Mouse (Mus musculus) intestine, embryonic 15.5 days (tissue): Measurements from ENCODE around the gene Tmem179b. TPM values are rescaled to one million over a fixed set of nuclear protein-coding genes. Genes with fewer than 3 reads are reported as not detected.
"Not testable (repeated sequence)": the region's sequence is repeated elsewhere in the genome, so short reads cannot be mapped to it uniquely, and the experiment has no call there.

Source experiments
- ATAC-seq: fragments of 200-750 bp; cut with Nextera tagmentation; 2 replicates; pipeline ENCODE4 v1.8.0; 2017; ENCODE audit warnings: moderate TSS enrichment, moderate library complexity
- H3K27ac ChIP-seq: fragments of 300-500 bp; sonication (generic); 2 replicates; pipeline ENCODE4 v1.5.1; 2015; ENCODE audit warnings: mild to moderate bottlenecking, inconsistent platforms
- H3K27me3 ChIP-seq: fragments of 300-500 bp; sonication (generic); replicated peaks from 2 replicates; pipeline ENCODE4 v1.6.1; 2015; ENCODE audit warnings: inconsistent platforms
- H3K36me3 ChIP-seq: fragments of 300-500 bp; sonication (generic); 2 replicates; pipeline ENCODE4 v1.6.1; 2015; ENCODE audit warnings: inconsistent platforms
- H3K4me1 ChIP-seq: fragments of 300-500 bp; sonication (generic); replicated peaks from 2 replicates; pipeline ENCODE4 v1.6.1; 2015; ENCODE audit warnings: inconsistent platforms
- H3K4me2 ChIP-seq: fragments of 300-500 bp; sonication (generic); replicated peaks from 2 replicates; pipeline ENCODE4 v1.6.1; 2015; ENCODE audit warnings: mild to moderate bottlenecking, inconsistent platforms
- H3K4me3 ChIP-seq: fragments of 300-500 bp; sonication (generic); replicated peaks from 2 replicates; pipeline ENCODE4 v1.5.1; 2015; ENCODE audit warnings: inconsistent platforms
- H3K9ac ChIP-seq: fragments of 300-500 bp; sonication (generic); 2 replicates; pipeline ENCODE4 v1.6.1; 2015; ENCODE audit warnings: inconsistent platforms
- H3K9me3 ChIP-seq: fragments of 300-500 bp; sonication (generic); 2 replicates; pipeline ENCODE4 v1.6.1; 2016; ENCODE audit warnings: inconsistent platforms
- WGBS: fragments of 180-500 bp; shearing (Covaris S2); methylation state at CpG from one replicate; pipeline ENCODE4 v1.1.7; 2015; 5-methylcytosine and 5-hydroxymethylcytosine counted together
- polyA plus RNA-seq: library from polyadenylated mRNA; unstranded; fragments of >200 nt; fragmentation: Nextera tagmentation; extraction: Ambion mirVana; gene quantifications from 2 replicates; pipeline ENCODE4 v1.2.1, GENCODE M21; 2015

The Tmem179b gene
- polyA plus RNA-seq, 1 experiment from 2014 or later = 90.4 TPM

- Histone ChIP-seq H3K4me2 (peak within 1 kb of the TSS; percentile 93), H3K27ac (peak within 1 kb of the TSS; percentile 95), H3K4me1 (peaks cover 19% of the 10 kb centered on the region), H3K9me3 (no peaks in the 10 kb centered on the region), H3K9ac (peak within 1 kb of the TSS; percentile 90), H3K4me3 (peak within 1 kb of the TSS; percentile 91), H3K27me3 (no peaks in the 10 kb centered on the region), H3K36me3 (peaks cover 45% of the 10 kb centered on the region)
- ATAC-seq = peak; percentile 99
- 0% methylated on average over 36 of the region's 36 CpGs for WGBS
Observed at GRCm38 (mm10) chr19:8741243-8741869, 32.9 kb downstream of the Tmem179b start, which contains the start of gene Stx5a. Gene Stx5a (plus strand): TSS chr19:8741413.

- peaks cover 19% of the 10 kb centered on the region for H3K4me1 ChIP-seq
- peak within 1 kb of the TSS; percentile 39 for H3K4me2 ChIP-seq
- peaks cover 39% of the 10 kb centered on the region for H3K36me3 ChIP-seq
- H3K4me3 ChIP-seq = peak within 1 kb of the TSS; percentile 91
- WGBS = 62% methylated on average over 14 of the region's 14 CpGs
- peak within 1 kb of the TSS; percentile 58 for H3K9ac ChIP-seq
- no peaks in the 10 kb centered on the region for H3K27me3 ChIP-seq
- ATAC-seq = no peak; the same call in 1 of the 2 replicates
- H3K9me3 ChIP-seq = no peaks in the 10 kb centered on the region
- H3K27ac ChIP-seq = peak within 1 kb of the TSS; percentile 95
Observed at GRCm38 (mm10) chr19:8740603-8741002, 33.7 kb downstream of the Tmem179b start, which contains the start of gene 1700092M07Rik. Gene 1700092M07Rik (plus strand): TSS chr19:8740718.

GRCm38 (mm10) chr19:8739646-8740045 lies 34.6 kb downstream of the Tmem179b start:
- WGBS = 89% methylated on average over 6 of the region's 6 CpGs

GRCm38 (mm10) chr19:8738911-8739310 lies 35.4 kb downstream of the Tmem179b start:
- H3K36me3 ChIP-seq = peaks cover 32% of the 10 kb centered on the region
- peaks cover 19% of the 10 kb centered on the region for H3K4me1 ChIP-seq
- H3K27me3 ChIP-seq = no peaks in the 10 kb centered on the region
- no peak for ATAC-seq
- H3K9me3 ChIP-seq = no peaks in the 10 kb centered on the region
- H3K4me3 ChIP-seq = no peak overlapping the region
- H3K4me2 ChIP-seq = no peak overlapping the region
- WGBS = 92% methylated on average over 7 of the region's 7 CpGs
- H3K27ac ChIP-seq = no peak overlapping the region
- H3K9ac ChIP-seq = no peak overlapping the region

More at GRCm38 (mm10) chr19:8739646-8740045, 34.6 kb downstream of the Tmem179b start:
- H3K9me3 ChIP-seq = no peaks in the 10 kb centered on the region
- H3K4me1 ChIP-seq = peaks cover 19% of the 10 kb centered on the region
- peaks cover 32% of the 10 kb centered on the region for H3K36me3 ChIP-seq
- ATAC-seq = no peak
- no peak overlapping the region for H3K27ac ChIP-seq
- H3K4me3 ChIP-seq = no peak overlapping the region
- no peak overlapping the region for H3K9ac ChIP-seq
- H3K27me3 ChIP-seq = no peaks in the 10 kb centered on the region
- H3K4me2 ChIP-seq = no peak overlapping the region

- Histone ChIP-seq H3K4me3 (peak overlapping the region; percentile 87), H3K4me2 (peak overlapping the region; percentile 55), H3K9me3 (no peaks in the 10 kb centered on the region), H3K36me3 (peaks cover 27% of the 10 kb centered on the region), H3K27me3 (no peaks in the 10 kb centered on the region), H3K4me1 (peaks cover 9% of the 10 kb centered on the region), H3K27ac (peak overlapping the region; percentile 64), H3K9ac (peak overlapping the region; percentile 82)
- peak; percentile 57 for ATAC-seq
- 2% methylated on average over 11 of the region's 11 CpGs for WGBS
Observed at GRCm38 (mm10) chr19:8736160-8736467, 38.2 kb downstream of the Tmem179b start.

GRCm38 (mm10) chr19:8735389-8736159 lies 38.7 kb downstream of the Tmem179b start, which contains the start of gene Wdr74:
Gene Wdr74 (plus strand): TSS chr19:8735827.
- peak; percentile 97 for ATAC-seq
- H3K9me3 ChIP-seq = no peaks in the 10 kb centered on the region
- peaks cover 4% of the 10 kb centered on the region for H3K4me1 ChIP-seq
- peak within 1 kb of the TSS; percentile 82 for H3K9ac ChIP-seq
- no peaks in the 10 kb centered on the region for H3K27me3 ChIP-seq
- peaks cover 25% of the 10 kb centered on the region for H3K36me3 ChIP-seq
- peak within 1 kb of the TSS; percentile 87 for H3K4me3 ChIP-seq
- under 1% methylated on average over 32 of the region's 32 CpGs for WGBS
- peak within 1 kb of the TSS; percentile 55 for H3K4me2 ChIP-seq
- H3K27ac ChIP-seq = peak within 1 kb of the TSS; percentile 64

GRCm38 (mm10) chr19:8734334-8734733 lies 39.9 kb downstream of the Tmem179b start:
- Histone ChIP-seq H3K4me2 (no peak overlapping the region), H3K9me3 (no peaks in the 10 kb centered on the region), H3K9ac (no peak overlapping the region), H3K36me3 (peaks cover 17% of the 10 kb centered on the region), H3K27me3 (no peaks in the 10 kb centered on the region), H3K4me1 (no peaks in the 10 kb centered on the region), H3K27ac (no peak overlapping the region), H3K4me3 (no peak overlapping the region)
- WGBS = 68% methylated on average over 3 of the region's 3 CpGs
- no peak for ATAC-seq

- H3K27ac ChIP-seq, H3K4me1 ChIP-seq, H3K9me3 ChIP-seq, H3K4me2 ChIP-seq, H3K9ac ChIP-seq, ATAC-seq, H3K27me3 ChIP-seq, H3K4me3 ChIP-seq: not testable (repeated sequence)
- H3K36me3 ChIP-seq = peaks cover 16% of the 10 kb centered on the region
- WGBS = 49% methylated on average over 3 of the region's 3 CpGs
Observed at GRCm38 (mm10) chr19:8728335-8729099, 45.8 kb downstream of the Tmem179b start.

- Histone ChIP-seq H3K27ac (no peak overlapping the region), H3K27me3 (no peaks in the 10 kb centered on the region), H3K9me3 (no peaks in the 10 kb centered on the region), H3K4me1 (peaks cover 9% of the 10 kb centered on the region; the same call in 1 of the 2 replicates), H3K4me3 (no peak overlapping the region), H3K4me2 (no peak overlapping the region), H3K36me3 (peaks cover 16% of the 10 kb centered on the region), H3K9ac (no peak overlapping the region)
- WGBS = 21% methylated on average over 5 of the region's 5 CpGs
- ATAC-seq = no peak
Observed at GRCm38 (mm10) chr19:8727495-8728114, 46.7 kb downstream of the Tmem179b start.

- H3K9ac ChIP-seq = no peak overlapping the region
- 25% methylated on average over 3 of the region's 3 CpGs for WGBS
- H3K4me3 ChIP-seq = no peak overlapping the region
- peaks cover 14% of the 10 kb centered on the region for H3K4me1 ChIP-seq
- no peak overlapping the region for H3K4me2 ChIP-seq
- H3K36me3 ChIP-seq = peaks cover 16% of the 10 kb centered on the region
- H3K9me3 ChIP-seq = no peaks in the 10 kb centered on the region
- no peak for ATAC-seq
- no peaks in the 10 kb centered on the region for H3K27me3 ChIP-seq
- no peak overlapping the region for H3K27ac ChIP-seq
Observed at GRCm38 (mm10) chr19:8726609-8727390, 47.5 kb downstream of the Tmem179b start.

GRCm38 (mm10) chr19:8725081-8725613 lies 49.1 kb downstream of the Tmem179b start:
- no peak overlapping the region for H3K27ac ChIP-seq
- peaks cover 16% of the 10 kb centered on the region for H3K36me3 ChIP-seq
- peaks cover 17% of the 10 kb centered on the region for H3K4me1 ChIP-seq
- WGBS = 42% methylated on average over 4 of the region's 4 CpGs
- no peaks in the 10 kb centered on the region for H3K27me3 ChIP-seq
- H3K4me3 ChIP-seq = peak overlapping the region; percentile 66
- ATAC-seq = no peak
- H3K9ac ChIP-seq = peak overlapping the region; percentile 27; the same call in 1 of the 2 replicates
- H3K9me3 ChIP-seq = no peaks in the 10 kb centered on the region
- H3K4me2 ChIP-seq = peak overlapping the region; percentile 64
